Mouse (Mus musculus) thymus, adult 2 months (tissue): ENCODE results near the gene Ankrd52. TPM values are rescaled to one million over a fixed set of nuclear protein-coding genes. Genes with fewer than 3 reads are reported as not detected.

Source experiments
- DNase-seq: peaks from one replicate; pipeline ENCODE4 v3.0.0; 2021
- H3K27ac ChIP-seq: fragments of 200-500 bp; 2 replicates; pipeline ENCODE4 v1.5.1; 2012; ENCODE audit warnings: low read length, control low read depth; ENCODE audit not compliant: control insufficient read depth, insufficient read depth
- H3K27me3 ChIP-seq: fragments of 200-500 bp; 2 replicates; pipeline ENCODE4 v1.6.1; 2012; ENCODE audit warnings: mild to moderate bottlenecking, low read length, moderate library complexity, mixed read lengths; ENCODE audit not compliant: control insufficient read depth, insufficient read depth
- H3K36me3 ChIP-seq: fragments of 200-500 bp; 2 replicates; pipeline ENCODE4 v1.6.1; 2012; ENCODE audit warnings: mild to moderate bottlenecking, low read length, moderate library complexity; ENCODE audit not compliant: control insufficient read depth, insufficient read depth
- H3K4me1 ChIP-seq: fragments of 200-500 bp; replicated peaks from 2 replicates; pipeline ENCODE4 v1.6.1; 2012; ENCODE audit warnings: low read length; ENCODE audit not compliant: control insufficient read depth, insufficient read depth
- H3K4me3 ChIP-seq: fragments of 200-500 bp; 2 replicates; pipeline ENCODE4 v1.5.1; 2012; ENCODE audit warnings: mild to moderate bottlenecking, low read length, control low read depth, moderate library complexity; ENCODE audit not compliant: control insufficient read depth, insufficient read depth
- CTCF ChIP-seq: fragments of 200-500 bp; IDR thresholded peaks from 2 replicates; pipeline ENCODE4 v1.5.1; 2012; ENCODE audit warnings: mild to moderate bottlenecking, control low read depth, low read length, moderate library complexity, borderline replicate concordance; ENCODE audit not compliant: control insufficient read depth, poor library complexity, insufficient read depth; ENCODE audit errors: extremely low read depth
- POLR2A ChIP-seq: fragments of 200-500 bp; IDR thresholded peaks from 2 replicates; pipeline ENCODE4 v1.6.1; 2012; ENCODE audit warnings: mild to moderate bottlenecking, low read length, control low read depth, moderate library complexity; ENCODE audit not compliant: control insufficient read depth, poor library complexity, insufficient read depth; ENCODE audit errors: extremely low read depth
- WGBS: fragments of 180-500 bp; shearing (Covaris S2); methylation state at CpG from one replicate; pipeline ENCODE4 v1.1.7; 2018; 5-methylcytosine and 5-hydroxymethylcytosine counted together
- polyA plus RNA-seq: library from polyadenylated mRNA; depleted of rRNA; stranded (reverse); fragments of >200 nt; gene quantifications from 2 replicates; pipeline ENCODE4 v1.2.3, GENCODE M21; 2012

Ankrd52 gene
- polyA plus RNA-seq, 1 experiment: 71.0 TPM

DNA sequence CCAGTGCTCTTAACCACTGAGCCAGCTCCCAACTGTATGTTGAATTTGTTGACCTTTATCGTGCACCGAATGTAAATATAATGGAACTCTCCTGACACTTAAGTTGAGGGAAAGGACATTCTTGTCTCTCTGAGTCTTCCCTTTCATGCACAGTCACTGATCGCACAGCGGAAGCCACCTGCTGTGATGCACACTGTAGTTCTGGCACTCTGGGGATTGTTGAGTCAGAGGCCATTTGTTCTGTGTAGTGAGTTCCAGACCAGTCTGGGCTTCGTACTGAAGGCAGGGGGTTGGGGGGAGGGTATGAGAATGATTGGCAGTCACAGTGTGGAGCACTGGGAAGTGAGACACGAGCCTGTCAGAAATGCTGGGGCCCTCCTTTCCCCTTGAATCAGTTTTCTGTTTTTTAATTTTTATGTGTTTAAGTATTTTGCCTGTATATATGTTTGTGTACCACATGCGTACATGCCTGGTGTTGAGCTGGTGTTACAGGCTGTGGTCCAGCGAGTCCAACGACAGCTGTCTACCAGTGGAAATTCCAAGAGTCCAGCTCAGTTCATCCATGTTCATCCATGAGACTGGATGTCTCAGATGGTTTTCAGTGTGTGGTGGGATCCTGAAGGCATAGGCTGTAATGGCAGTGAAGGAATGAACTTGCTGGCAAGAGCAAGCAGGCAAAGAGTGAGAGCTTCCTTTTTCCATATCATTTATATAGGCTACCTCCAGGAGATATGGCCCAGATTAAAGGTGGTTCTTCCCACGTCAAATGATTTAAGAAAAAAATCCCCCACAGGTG lies 64.6 kb downstream of the Ankrd52 start:
- TF ChIP-seq POLR2A: no peak
- no peak for TF ChIP-seq CTCF

DNA sequence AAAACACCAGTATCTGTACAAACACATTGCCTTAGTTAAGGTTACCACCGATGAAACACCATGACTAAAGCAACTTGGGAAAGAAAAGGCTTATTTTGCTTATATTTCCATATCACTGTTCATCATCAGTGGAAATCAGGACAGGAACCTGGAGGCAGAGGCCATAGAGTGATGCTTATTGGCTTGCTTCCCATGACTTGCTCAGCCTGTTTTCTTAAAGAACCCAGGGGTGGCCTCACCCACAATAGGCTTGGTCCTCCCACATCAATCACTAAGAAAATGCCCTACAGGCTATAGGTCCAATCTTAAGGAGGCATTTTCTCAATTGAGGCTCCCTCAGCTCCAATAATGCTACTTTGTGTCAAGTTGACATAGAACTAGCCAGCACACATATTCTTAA lies 65.8 kb downstream of the Ankrd52 start:
- Histone ChIP-seq H3K27ac (no peak overlapping the region), H3K4me3 (no peak overlapping the region), H3K27me3 (no peaks in the 10 kb centered on the region), H3K36me3 (0 out of 2 replicates have a peak, but pooled peaks cover 6% of the 10 kb centered on the region), H3K4me1 (peaks cover 7% of the 10 kb centered on the region; the same call in 1 of the 2 replicates)
- DNase-seq: no peak
- TF ChIP-seq POLR2A (no peak), CTCF (no peak)
- WGBS: 92% methylated on average over 1 of the region's 1 CpGs

More for the DNA sequence above, 64.6 kb downstream of the Ankrd52 start:
- no peak for DNase-seq
- Histone ChIP-seq H3K4me1 (peaks cover 8% of the 10 kb centered on the region), H3K27me3 (no peaks in the 10 kb centered on the region), H3K4me3 (no peak overlapping the region), H3K27ac (no peak overlapping the region), H3K36me3 (peaks cover 11% of the 10 kb centered on the region)
- 97% methylated on average over 10 of the region's 10 CpGs for WGBS

DNA sequence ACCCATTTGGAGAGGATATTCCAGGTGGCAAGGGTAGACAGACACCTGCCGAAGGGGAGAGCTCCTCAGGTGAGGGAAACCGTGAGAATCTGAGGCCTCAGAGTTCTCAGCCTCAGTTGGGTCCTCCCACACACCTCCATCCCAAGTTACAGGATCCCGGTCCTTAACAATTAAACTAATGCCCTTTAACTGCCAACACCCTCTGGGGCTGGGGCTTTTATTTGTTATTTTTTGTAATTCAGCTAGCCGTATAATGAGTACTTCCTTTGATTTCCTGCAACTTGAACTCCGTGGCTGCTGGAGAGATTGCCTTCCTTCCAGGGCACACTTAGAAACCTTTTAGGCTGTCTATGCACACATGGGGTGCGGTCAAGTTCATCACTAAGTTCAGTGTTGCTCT lies 67.4 kb downstream of the Ankrd52 start:
- Histone ChIP-seq H3K4me1 (0 out of 2 replicates have a peak, but pooled peaks cover 2% of the 10 kb centered on the region), H3K27ac (no peak overlapping the region), H3K36me3 (no peaks in the 10 kb centered on the region), H3K4me3 (no peak overlapping the region), H3K27me3 (no peaks in the 10 kb centered on the region)
- WGBS: 79% methylated on average over 6 of the region's 6 CpGs
- TF ChIP-seq CTCF (no peak), POLR2A (no peak)
- no peak for DNase-seq

DNA sequence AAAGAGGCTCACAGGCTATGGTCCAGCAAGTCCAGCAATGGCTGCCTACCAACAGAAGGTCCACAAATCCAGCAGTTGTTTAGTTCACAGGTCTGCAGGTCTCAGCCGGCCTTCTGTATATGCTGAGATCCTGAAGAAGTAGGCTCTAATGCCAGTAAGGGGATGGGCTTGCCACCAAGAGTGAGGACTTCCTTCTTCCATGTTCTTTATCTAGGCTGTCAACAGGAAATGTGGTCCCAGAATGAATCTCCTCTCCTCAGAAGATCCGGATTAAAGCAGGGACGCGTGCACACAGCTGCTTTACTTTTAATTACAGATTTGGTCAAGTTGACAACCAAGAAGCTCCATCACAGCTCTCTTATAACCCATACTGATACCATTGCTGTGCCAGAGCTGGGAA lies 68.5 kb downstream of the Ankrd52 start:
- no peak for DNase-seq

DNA sequence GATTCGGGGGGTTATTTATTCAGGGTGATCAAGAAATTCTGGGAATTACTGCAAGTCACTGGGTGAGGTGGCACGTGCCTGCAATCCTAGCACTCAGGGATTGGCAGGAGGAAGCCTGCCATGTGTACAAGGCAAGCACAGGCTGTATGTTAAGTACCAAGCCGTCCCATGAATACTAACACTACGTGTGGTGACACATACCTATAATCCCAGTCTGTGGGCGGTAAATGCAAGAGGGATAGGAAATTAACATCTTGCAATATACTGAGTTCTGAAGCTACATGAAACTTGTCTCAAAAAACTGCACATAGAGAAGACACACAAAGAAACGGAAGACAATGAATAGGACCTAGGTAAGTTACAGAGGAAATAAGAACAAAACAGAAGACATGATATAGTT lies 74.1 kb downstream of the Ankrd52 start:
- WGBS: 92% methylated on average over 6 of the region's 6 CpGs

More for the DNA sequence above, 68.5 kb downstream of the Ankrd52 start:
- Histone ChIP-seq H3K4me1 (0 out of 2 replicates have a peak, but pooled peaks cover 2% of the 10 kb centered on the region), H3K27me3 (no peaks in the 10 kb centered on the region), H3K4me3 (no peak overlapping the region), H3K36me3 (no peaks in the 10 kb centered on the region), H3K27ac (no peak overlapping the region)
- TF ChIP-seq POLR2A (no peak), CTCF (no peak)
- 53% methylated on average over 4 of the region's 4 CpGs for WGBS

DNA sequence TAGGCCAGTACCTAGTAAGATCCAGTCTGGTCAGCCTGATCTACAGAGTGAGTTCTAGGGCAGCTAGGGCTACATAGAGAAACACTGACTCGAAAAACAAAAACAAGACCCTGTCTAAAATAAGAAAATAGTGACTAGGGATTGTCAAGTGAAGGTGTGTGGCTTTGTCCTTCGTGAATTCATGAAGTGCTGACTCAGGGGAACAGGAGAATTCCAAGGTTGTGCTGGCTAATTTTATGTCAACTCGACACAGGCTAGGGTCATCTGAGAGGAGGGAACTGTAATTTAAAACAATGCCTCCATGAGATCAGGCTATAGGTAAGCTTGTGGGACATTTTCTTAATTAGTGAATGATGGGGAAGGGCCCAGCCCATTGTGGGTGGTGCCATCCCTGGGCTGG lies 77.6 kb downstream of the Ankrd52 start:
- Histone ChIP-seq H3K4me3 (no peak overlapping the region), H3K27me3 (no peaks in the 10 kb centered on the region), H3K36me3 (no peaks in the 10 kb centered on the region), H3K27ac (no peak overlapping the region), H3K4me1 (peaks cover 3% of the 10 kb centered on the region)
- no peak for DNase-seq
- TF ChIP-seq CTCF: no peak
- no peak for TF ChIP-seq POLR2A
- 90% methylated on average over 3 of the region's 3 CpGs for WGBS

More for the DNA sequence above, 74.1 kb downstream of the Ankrd52 start:
- Histone ChIP-seq H3K4me1 (peaks cover 5% of the 10 kb centered on the region), H3K4me3 (no peak overlapping the region), H3K27ac (no peak overlapping the region), H3K27me3 (no peaks in the 10 kb centered on the region), H3K36me3 (no peaks in the 10 kb centered on the region)
- DNase-seq: no peak
- TF ChIP-seq POLR2A (no peak), CTCF (no peak)
